Mouse (Mus musculus): Measurements from ENCODE around the gene Dido1.

Dido1 gene

GRCm38 (mm10) chr2:180709923-180710272 is at the start of gene Dido1, which contains the start of gene Gid8:
TSS of gene Dido1 (minus strand) at chr2:180709999.
TSS of gene Gid8 (plus strand) at chr2:180710117.
- DNase-seq: peak; percentile 94

- DNase-seq: no peak
These were observed 48.9 kb upstream of the Dido1 start for GRCm38 (mm10) chr2:180758513-180759263.

GRCm38 (mm10) chr2:180756786-180757185 is 47.0 kb upstream of the Dido1 start:
- DNase-seq: no peak

GRCm38 (mm10) chr2:180755896-180756295 is 46.1 kb upstream of the Dido1 start:
- peak; percentile 50 for DNase-seq

- no peak for DNase-seq
These were observed 45.3 kb upstream of the Dido1 start for GRCm38 (mm10) chr2:180754976-180755688.

GRCm38 (mm10) chr2:180748904-180749303 is 39.1 kb upstream of the Dido1 start:
- DNase-seq: no peak

GRCm38 (mm10) chr2:180746569-180747192 is 36.9 kb upstream of the Dido1 start:
- DNase-seq: no peak

GRCm38 (mm10) chr2:180745248-180745927 is 35.6 kb upstream of the Dido1 start:
- DNase-seq: peak; percentile 94

GRCm38 (mm10) chr2:180743321-180743720 is 33.5 kb upstream of the Dido1 start:
- no peak for DNase-seq

- DNase-seq: no peak
These were observed 33.0 kb upstream of the Dido1 start for GRCm38 (mm10) chr2:180742820-180743219.

- DNase-seq: no peak
These were observed 31.6 kb upstream of the Dido1 start for GRCm38 (mm10) chr2:180741421-180741820.

- no peak for DNase-seq
These were observed 30.6 kb upstream of the Dido1 start for GRCm38 (mm10) chr2:180740349-180740748.

- no peak for DNase-seq
These were observed 28.2 kb upstream of the Dido1 start for GRCm38 (mm10) chr2:180737984-180738383.

- DNase-seq: no peak
These were observed 25.4 kb upstream of the Dido1 start for GRCm38 (mm10) chr2:180735232-180735631.

- no peak for DNase-seq
These were observed 22.2 kb upstream of the Dido1 start for GRCm38 (mm10) chr2:180731984-180732383.

GRCm38 (mm10) chr2:180731036-180731435 is 21.2 kb upstream of the Dido1 start:
- peak; percentile 57 for DNase-seq

- no peak for DNase-seq
These were observed 17.8 kb upstream of the Dido1 start for GRCm38 (mm10) chr2:180727613-180728021.

- DNase-seq: peak; percentile 65
These were observed 17.1 kb upstream of the Dido1 start for GRCm38 (mm10) chr2:180726658-180727442.

GRCm38 (mm10) chr2:180725856-180726629 is 16.2 kb upstream of the Dido1 start:
- DNase-seq: no peak

GRCm38 (mm10) chr2:180725414-180725778 is 15.6 kb upstream of the Dido1 start:
- no peak for DNase-seq

- DNase-seq: peak; percentile 56
These were observed 15.0 kb upstream of the Dido1 start, which contains the start of gene Slc17a9 for GRCm38 (mm10) chr2:180724585-180725413. TSS of gene Slc17a9 (plus strand) at chr2:180725263.
